Mouse (Mus musculus) ES-Bruce4 (cell line): Measurements from ENCODE around the gene Pparg.

ENCODE experiments used
- CTCF ChIP-seq: IDR thresholded peaks from one replicate; pipeline ENCODE4 v1.8.1; 2011; ENCODE audit warnings: low read depth, low read length
- EP300 ChIP-seq: IDR thresholded peaks from 2 replicates; pipeline ENCODE4 v1.6.1; 2011; ENCODE audit warnings: low read depth, low read length; ENCODE audit not compliant: insufficient read depth
- POLR2A ChIP-seq: IDR thresholded peaks from one replicate; pipeline ENCODE4 v1.8.1; 2011; ENCODE audit warnings: low read length; ENCODE audit not compliant: insufficient read depth

DNA sequence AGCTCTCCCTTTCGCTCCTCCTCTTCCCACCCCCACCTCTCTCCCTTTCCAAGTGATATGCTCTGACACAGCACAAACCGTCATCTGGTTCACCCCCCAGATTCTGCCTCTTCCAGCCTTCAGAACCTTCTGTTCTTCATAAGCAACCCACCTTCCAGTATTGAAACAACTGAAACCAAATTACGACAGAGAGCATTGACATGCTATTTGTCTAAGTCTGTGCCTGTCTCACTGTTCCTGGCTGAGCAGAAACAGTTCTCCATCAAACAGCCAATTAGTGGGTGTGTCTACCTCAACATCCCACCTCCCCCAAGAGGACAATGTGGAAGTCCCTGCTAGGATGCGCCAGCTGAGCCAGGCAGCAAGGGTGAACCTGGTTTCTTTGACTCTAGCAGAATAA is 157.2 kb downstream of the Pparg start:
- no peak for TF ChIP-seq CTCF
- no peak for TF ChIP-seq POLR2A
- TF ChIP-seq EP300: no peak
